Mouse (Mus musculus) forebrain, embryonic 10.5 days (tissue): ENCODE data around the gene Fam149a. TPM values are rescaled to one million over a fixed set of nuclear protein-coding genes. Genes with fewer than 3 reads are reported as not detected.

Experiments used
- polyA plus RNA-seq: library from polyadenylated mRNA; unstranded; fragments of >200 nt; fragmentation: Nextera tagmentation; extraction: Ambion mirVana; gene quantifications from 2 replicates; pipeline ENCODE4 v1.2.1, GENCODE M21; 2016

Gene Fam149a
- polyA plus RNA-seq, 1 experiment from 2014 or later, result 9.7 TPM

Other genes starting within 250 kb of the Fam149a start
- gene F11, start 120.3 kb downstream of the Fam149a start, polyA plus RNA-seq, result not detected in 2 replicates
- 0.04 TPM in 1 of 2 replicates, not detected in the other for gene Klkb1, start 87.4 kb downstream of the Fam149a start, polyA plus RNA-seq
- not detected in 2 replicates for gene Gm45753, start 73.8 kb downstream of the Fam149a start, polyA plus RNA-seq
- gene Cyp4v3, start 49.1 kb downstream of the Fam149a start, polyA plus RNA-seq, result 1.00 and 1.3 TPM in 2 replicates
- 0.97 and 1.3 TPM in 2 replicates for gene Tlr3, start 28.8 kb upstream of the Fam149a start, polyA plus RNA-seq
- gene Sorbs2, start 125.5 kb upstream of the Fam149a start, polyA plus RNA-seq, result 35.8 and 48.3 TPM in 2 replicates